Mouse (Mus musculus) E14TG2a.4 (cell line): ENCODE measurements at regions not wholly inside any gene's neighbourhood (a gene's known extent, or its start where the extent isn't known, plus 50 kb on each side); places are given as distances from the start of the nearest gene placed in this dataset.

ENCODE experiments used
- CTCF ChIP-seq: conservative IDR thresholded peaks from 2 replicates; pipeline ENCODE4 v1.5.1; 2014; ENCODE audit warnings: low read length
- NANOG ChIP-seq: IDR thresholded peaks from 2 replicates; pipeline ENCODE4 v1.6.1; 2014; ENCODE audit warnings: borderline replicate concordance, low read length, mixed read lengths
- POU5F1 ChIP-seq: IDR thresholded peaks from 2 replicates; pipeline ENCODE4 v1.6.1; 2014; ENCODE audit warnings: low read length, borderline replicate concordance

DNA sequence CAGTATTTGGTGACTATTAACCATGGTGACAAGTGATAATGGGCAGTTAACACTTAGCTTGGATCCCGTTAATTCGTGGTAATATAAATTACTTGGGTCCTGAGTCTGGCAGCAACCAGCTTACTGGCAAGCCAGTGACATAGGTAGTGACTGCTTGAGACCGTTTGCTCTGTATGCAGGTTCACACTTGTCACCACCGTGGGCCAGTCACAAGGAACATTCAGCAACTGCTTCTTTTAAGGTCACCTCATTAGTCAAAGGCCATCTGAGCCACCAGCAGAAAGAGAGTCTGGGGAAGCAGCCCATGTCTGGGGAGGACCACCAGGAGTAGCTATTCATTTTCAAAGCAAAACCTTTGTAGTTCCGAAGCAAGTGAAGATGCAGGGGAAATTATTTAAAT lies 220.3 kb upstream of the Mgmt start:
- TF ChIP-seq CTCF (no peak), POU5F1 (no peak), NANOG (no peak)
